Mouse (Mus musculus) heart, embryonic 14.5 days (tissue): ENCODE measurements around the gene Mamdc4. TPM values are rescaled to one million over a fixed set of nuclear protein-coding genes. Genes with fewer than 3 reads are reported as not detected.

Experiments
- ATAC-seq: fragments of 200-750 bp; cut with Nextera tagmentation; 2 replicates; pipeline ENCODE4 v1.8.0; 2017; ENCODE audit warnings: low read depth, moderate TSS enrichment; ENCODE audit not compliant: insufficient number of reproducible peaks, insufficient read depth, low FRiP score
- H3K27ac ChIP-seq, 2 experiments: fragments of 200-500 bp in 1 of 2; fragments of 300-500 bp in 1 of 2; sonication (generic) in 1 of 2; replicated peaks in 1 of 2; 2 replicates each; pipeline ENCODE4 v1.5.1; 2012 to 2014; ENCODE audit warnings: low read depth in 2 of 2, low read length in 2 of 2, control low read depth in 1 of 2, mild to moderate bottlenecking in 1 of 2, mixed read lengths in 1 of 2; ENCODE audit not compliant: control insufficient read depth in 1 of 2, insufficient read depth in 1 of 2
- H3K27me3 ChIP-seq: fragments of 300-500 bp; sonication (generic); 2 replicates; pipeline ENCODE4 v1.6.1; 2014; ENCODE audit warnings: mild to moderate bottlenecking, low read length, control low read depth; ENCODE audit not compliant: control insufficient read depth, insufficient read depth
- H3K36me3 ChIP-seq: fragments of 300-500 bp; sonication (generic); 2 replicates; pipeline ENCODE4 v1.6.1; 2014; ENCODE audit warnings: mild to moderate bottlenecking, control low read depth, low read length, mixed read lengths; ENCODE audit not compliant: control insufficient read depth, insufficient read depth
- H3K4me1 ChIP-seq, 2 experiments: fragments of 200-500 bp in 1 of 2; fragments of 300-500 bp in 1 of 2; sonication (generic) in 1 of 2; 2 replicates each; pipeline ENCODE4 v1.6.1; 2012 to 2014; ENCODE audit warnings: low read length in 2 of 2, control low read depth in 1 of 2, mixed read lengths in 1 of 2; ENCODE audit not compliant: control insufficient read depth in 2 of 2, insufficient read depth in 2 of 2
- H3K4me2 ChIP-seq: fragments of 300-500 bp; sonication (generic); 2 replicates; pipeline ENCODE4 v1.6.1; 2014; ENCODE audit warnings: mild to moderate bottlenecking, low read length
- H3K4me3 ChIP-seq, 2 experiments: fragments of 200-500 bp in 1 of 2; fragments of 300-500 bp in 1 of 2; sonication (generic) in 1 of 2; 2 replicates each; pipeline ENCODE4 v1.5.1; 2012 to 2014; ENCODE audit warnings: low read length in 2 of 2, mild to moderate bottlenecking in 2 of 2, control low read depth in 1 of 2, low read depth in 1 of 2, moderate library complexity in 1 of 2; ENCODE audit not compliant: control insufficient read depth in 1 of 2, insufficient read depth in 1 of 2
- H3K9ac ChIP-seq: fragments of 300-500 bp; sonication (generic); 2 replicates; pipeline ENCODE4 v1.6.1; 2014; ENCODE audit warnings: mild to moderate bottlenecking, low read length
- H3K9me3 ChIP-seq: fragments of 300-500 bp; sonication (generic); 2 replicates; pipeline ENCODE4 v1.6.1; 2016; ENCODE audit warnings: low read length, control low read depth; ENCODE audit not compliant: control insufficient read depth
- WGBS: fragments of 180-500 bp; shearing (Covaris S2); extraction: QIAGEN DNeasy Blood & Tissue Kit; methylation state at CpG from one replicate; pipeline ENCODE4 v1.1.7; 2014; 5-methylcytosine and 5-hydroxymethylcytosine counted together
- polyA plus RNA-seq: library from polyadenylated mRNA; unstranded; fragments of >200 nt; fragmentation: Nextera tagmentation; extraction: Ambion mirVana; gene quantifications from 2 replicates; pipeline ENCODE4 v1.2.1, GENCODE M21; 2014

Mamdc4 gene
- polyA plus RNA-seq, 1 experiment from 2014 or later: 1.4 TPM

DNA sequence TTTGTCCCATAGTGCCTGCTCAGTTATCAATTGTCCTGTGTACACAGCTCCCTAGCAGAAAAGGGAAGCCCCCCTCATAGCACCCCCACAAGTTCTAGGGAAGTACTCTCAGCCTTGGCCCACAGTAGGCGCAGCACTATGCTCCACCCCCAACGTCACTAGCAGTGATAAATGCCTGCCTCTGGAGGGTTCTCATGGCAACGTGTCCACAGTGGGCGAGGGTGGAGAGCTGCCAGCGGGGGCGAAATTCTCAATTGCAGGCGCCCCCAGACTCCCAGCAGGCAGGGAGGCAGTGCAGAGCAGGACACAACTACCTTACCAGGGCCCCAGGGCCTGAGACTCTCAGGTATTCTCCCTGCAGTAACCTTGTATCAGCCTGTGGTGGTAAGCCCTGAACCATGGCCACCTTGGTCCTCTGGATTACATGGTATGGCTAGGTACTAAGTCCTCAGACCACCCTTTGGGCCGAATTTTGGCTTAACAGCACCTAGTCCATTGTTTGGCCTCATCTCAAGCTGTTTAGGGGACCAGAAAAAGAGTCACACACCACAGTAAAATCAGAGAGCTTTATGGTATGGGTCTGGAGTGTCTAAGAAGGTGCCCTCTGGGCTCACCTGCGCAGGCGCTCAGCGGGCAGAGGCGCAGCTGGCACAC, 7.9 kb upstream of the Mamdc4 start:
- H3K9ac ChIP-seq: 0 out of 2 replicates have a peak overlapping the region, but pooled peaks have one; percentile 10
- WGBS: 43% methylated on average over 12 of the region's 12 CpGs

DNA sequence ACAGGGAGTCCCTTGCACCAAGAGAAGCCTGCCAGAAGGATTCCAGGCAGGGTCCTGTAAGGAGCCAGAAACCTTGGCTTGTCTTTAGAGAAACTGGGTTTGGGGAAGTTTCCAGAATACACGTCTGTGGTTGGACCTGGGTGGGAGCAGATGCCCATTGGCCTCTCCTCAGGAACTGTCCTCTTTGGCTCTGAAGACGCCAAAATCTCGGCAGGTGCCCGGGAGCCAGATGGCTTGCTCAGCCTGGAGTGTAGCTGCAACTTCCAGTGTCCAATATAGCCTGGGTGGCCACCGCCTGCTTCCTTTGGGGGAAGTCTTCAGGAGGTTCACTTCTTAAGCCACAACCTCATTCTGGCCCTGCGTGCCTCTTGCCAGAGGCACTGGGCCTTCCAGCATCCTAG, 7.3 kb upstream of the Mamdc4 start:
- Histone ChIP-seq H3K9me3 (no peaks in the 10 kb centered on the region), H3K27ac (no peak overlapping the region), H3K4me1 (peaks cover 26 to 36% of the 10 kb centered on the region in 2 experiments), H3K9ac (no peak overlapping the region), H3K4me3 (no peak overlapping the region), H3K27me3 (peaks cover 45% of the 10 kb centered on the region), H3K36me3 (peaks cover 42% of the 10 kb centered on the region), H3K4me2 (peak overlapping the region; percentile 81)
- 28% methylated on average over 6 of the region's 6 CpGs for WGBS
- no peak for ATAC-seq

More for the DNA sequence above, 7.9 kb upstream of the Mamdc4 start:
- H3K4me2 ChIP-seq: no peak overlapping the region
- H3K27ac ChIP-seq: no peak overlapping the region
- H3K9me3 ChIP-seq: no peaks in the 10 kb centered on the region
- peaks cover 23 to 38% of the 10 kb centered on the region in 2 experiments for H3K4me1 ChIP-seq
- peaks cover 49% of the 10 kb centered on the region for H3K36me3 ChIP-seq
- no peak overlapping the region for H3K4me3 ChIP-seq
- peaks cover 38% of the 10 kb centered on the region for H3K27me3 ChIP-seq
- no peak; the same call in 1 of the 2 replicates for ATAC-seq

DNA sequence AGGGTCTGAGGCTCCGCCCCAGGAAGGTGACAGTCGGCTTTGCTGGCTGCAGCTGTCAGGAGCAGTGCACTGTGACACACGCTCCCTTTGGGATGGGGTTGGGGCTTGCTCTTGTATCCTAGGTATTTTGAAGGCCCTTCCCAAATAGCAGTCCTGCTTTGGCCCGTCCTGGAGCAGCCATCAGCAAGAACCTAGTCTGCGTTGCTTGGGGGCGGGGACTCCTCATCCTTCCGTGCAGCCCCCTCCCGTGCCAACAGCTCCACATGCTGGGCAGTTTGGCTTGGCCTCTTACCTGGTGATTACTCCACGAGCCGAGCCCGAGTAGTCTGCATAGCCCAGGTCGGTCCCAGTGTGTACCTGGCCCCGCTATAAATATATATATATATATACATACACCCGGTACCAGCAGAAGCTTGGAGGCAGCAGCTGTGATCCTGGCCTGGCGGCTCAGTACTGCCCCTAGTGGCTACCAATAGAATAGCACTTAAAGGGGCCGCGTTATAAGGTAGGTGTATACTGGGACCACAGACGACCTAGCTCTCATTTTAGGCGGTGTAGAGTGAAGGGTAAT, 6.7 kb upstream of the Mamdc4 start, which contains the start of gene Ajm1:
Gene Ajm1 (minus strand): TSS at position 464 of the 571 bp plus-strand sequence.
- Histone ChIP-seq H3K27ac (no peak within 1 kb of the TSS), H3K27me3 (peaks cover 50% of the 10 kb centered on the region), H3K9ac (peak within 1 kb of the TSS; percentile 59), H3K9me3 (no peaks in the 10 kb centered on the region), H3K36me3 (peaks cover 37% of the 10 kb centered on the region), H3K4me3 (peak within 1 kb of the TSS; percentile 15 to 38; a peak in 3 of 4 replicates), H3K4me1 (peaks cover 22 to 35% of the 10 kb centered on the region in 2 experiments), H3K4me2 (peak within 1 kb of the TSS; percentile 81)
- 0 out of 2 replicates have a peak, but pooled peaks have one; percentile 17 for ATAC-seq
- 7% methylated on average over 19 of the region's 19 CpGs for WGBS

DNA sequence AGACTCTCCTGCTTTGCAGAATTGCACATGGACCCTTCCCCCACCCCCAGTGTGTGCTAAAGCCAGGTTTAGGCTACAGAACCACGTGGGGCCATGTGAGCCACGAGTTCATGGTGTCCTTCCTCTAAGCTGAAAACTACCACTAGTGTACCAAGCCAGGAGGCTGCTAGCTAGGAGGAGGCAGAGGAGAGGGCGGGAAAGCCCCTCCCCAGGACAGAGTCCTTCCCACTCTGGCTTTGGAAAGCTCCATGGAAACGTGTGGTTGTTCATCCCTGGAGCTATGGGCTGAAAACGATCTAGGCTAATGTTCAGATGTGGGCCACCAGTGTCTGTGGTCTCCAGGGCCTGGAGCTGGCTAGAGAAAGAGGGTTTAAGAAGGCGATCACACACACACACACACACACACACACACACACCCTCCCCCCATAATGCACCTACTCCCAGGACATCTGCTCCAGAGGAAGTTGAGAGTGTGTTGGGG, 6.0 kb upstream of the Mamdc4 start:
- ATAC-seq: no peak
- Histone ChIP-seq H3K27ac (no peak overlapping the region), H3K4me3 (no peak overlapping the region), H3K36me3 (peaks cover 31% of the 10 kb centered on the region), H3K4me1 (peaks cover 26 to 42% of the 10 kb centered on the region in 2 experiments), H3K27me3 (peaks cover 55% of the 10 kb centered on the region), H3K4me2 (no peak overlapping the region), H3K9me3 (no peaks in the 10 kb centered on the region), H3K9ac (no peak overlapping the region)
- 45% methylated on average over 6 of the region's 6 CpGs for WGBS

DNA sequence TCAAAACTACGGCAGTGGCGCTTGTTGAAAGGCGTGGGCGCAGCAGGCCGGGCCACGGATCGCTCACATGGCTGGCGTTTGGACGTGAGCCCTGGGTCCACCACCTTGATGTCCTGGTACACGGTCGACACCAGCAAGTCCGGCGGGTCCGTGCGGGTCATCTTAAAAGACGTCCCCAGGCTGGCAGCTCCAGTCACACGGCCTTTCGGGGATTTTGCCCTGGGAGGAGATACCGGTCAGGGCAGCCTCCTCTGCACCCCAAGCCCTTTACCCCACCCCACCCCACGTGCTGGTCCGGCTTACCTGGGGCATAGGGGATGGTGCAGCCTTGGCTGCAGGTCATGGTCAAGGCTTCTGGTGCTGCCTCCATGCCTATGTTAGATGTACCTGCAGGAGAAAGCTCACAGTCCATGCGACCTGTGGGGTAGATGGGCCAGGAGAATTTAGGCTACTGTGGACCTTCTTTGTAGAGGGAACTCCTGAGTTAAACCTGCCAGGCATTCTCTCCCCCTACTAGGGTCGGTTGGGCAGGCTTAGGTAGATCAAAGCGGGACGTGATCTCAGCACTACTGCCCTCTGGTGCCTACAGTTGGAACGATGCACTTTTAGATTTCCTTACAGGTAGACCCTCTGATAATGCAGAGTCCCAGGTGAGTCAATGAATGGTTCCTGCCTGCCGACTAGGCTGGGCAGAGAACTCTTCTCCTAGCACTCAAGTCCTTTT, 5.3 kb upstream of the Mamdc4 start:
- Histone ChIP-seq H3K4me3 (peak overlapping the region; percentile 1 to 24; a peak in 2 of 4 replicates), H3K9ac (no peak overlapping the region), H3K4me2 (peak overlapping the region; percentile 52), H3K27me3 (peaks cover 55% of the 10 kb centered on the region), H3K27ac (no peak overlapping the region), H3K36me3 (peaks cover 23% of the 10 kb centered on the region), H3K4me1 (peaks cover 30 to 46% of the 10 kb centered on the region in 2 experiments), H3K9me3 (no peaks in the 10 kb centered on the region)
- WGBS: 4% methylated on average over 27 of the region's 27 CpGs
- no peak for ATAC-seq

DNA sequence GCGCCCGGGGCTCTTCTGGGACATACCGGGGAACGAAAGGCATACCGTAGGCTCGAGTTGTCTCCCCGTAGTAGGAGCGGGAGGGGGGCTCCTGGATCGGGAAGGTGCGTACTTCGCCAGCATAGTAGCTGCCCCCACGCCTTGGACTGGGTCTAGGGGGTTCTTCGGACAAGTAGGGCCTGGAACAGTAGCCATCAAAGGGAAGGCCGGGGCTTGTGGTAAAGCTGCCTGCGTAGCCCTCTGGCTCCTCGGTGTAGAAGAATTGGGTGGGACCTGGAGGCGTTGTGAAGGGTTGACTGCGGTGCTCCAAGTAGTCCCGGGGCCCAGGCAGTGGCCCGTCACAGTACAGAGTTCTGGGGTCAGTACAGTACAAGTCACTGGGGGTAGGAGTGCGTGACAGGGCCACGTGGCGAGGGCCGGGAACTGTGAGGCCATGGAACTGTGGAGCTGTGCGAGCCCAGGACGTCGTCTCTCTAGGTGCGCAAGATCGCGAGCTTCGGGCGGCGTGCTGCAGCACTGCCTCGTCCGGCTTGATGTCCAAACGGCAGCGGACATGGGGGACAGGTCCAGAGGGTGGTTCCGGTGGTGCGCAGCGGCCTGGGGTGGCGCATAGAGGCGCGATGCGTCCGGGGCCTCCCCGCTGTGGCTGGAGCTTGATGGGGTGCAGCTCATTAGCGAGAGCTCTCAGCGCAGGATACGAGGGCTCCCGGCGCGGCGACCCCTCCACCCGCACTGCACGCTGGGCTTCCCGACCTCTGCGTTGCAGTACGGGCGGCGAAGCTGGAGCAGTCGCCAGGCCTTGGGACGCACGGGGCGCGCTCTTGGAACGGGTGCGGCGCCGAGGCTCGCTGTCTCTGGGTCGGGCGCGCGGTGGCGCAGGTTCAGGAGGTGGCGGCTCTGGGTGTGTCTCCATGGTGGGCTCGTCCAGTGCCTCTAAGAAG, 4.4 kb upstream of the Mamdc4 start:
- H3K4me1 ChIP-seq: peaks cover 30 to 46% of the 10 kb centered on the region in 2 experiments
- WGBS: 5% methylated on average over 77 of the region's 77 CpGs

More for the DNA sequence above, 4.4 kb upstream of the Mamdc4 start:
- H3K4me2 ChIP-seq: peak overlapping the region; percentile 52
- peaks cover 15% of the 10 kb centered on the region for H3K36me3 ChIP-seq
- no peak overlapping the region for H3K9ac ChIP-seq
- no peak for ATAC-seq
- no peaks in the 10 kb centered on the region for H3K9me3 ChIP-seq
- no peak overlapping the region for H3K27ac ChIP-seq
- peak overlapping the region; percentile 1 to 29; a peak in 2 of 4 replicates for H3K4me3 ChIP-seq
- peaks cover 55% of the 10 kb centered on the region for H3K27me3 ChIP-seq
